Mouse (Mus musculus) sigmoid colon, adult 10 weeks (tissue): ENCODE measurements around the gene Ntng2. TPM values are rescaled to one million over a fixed set of nuclear protein-coding genes. Genes with fewer than 3 reads are reported as not detected.

Source experiments
- polyA plus RNA-seq: library from polyadenylated mRNA; stranded (reverse); fragments of 350-450 nt; fragmentation: Illumina TruSeq; extraction: RNeasy Lipid Tissue Mini Kit (QIAGEN cat#74804); gene quantifications from one replicate; pipeline ENCODE4 v1.2.3, GENCODE M21; 2014; ENCODE audit warnings: low read depth, low replicate concordance

The Ntng2 gene
- not detected for polyA plus RNA-seq

GRCm38 (mm10) chr2:29252599-29253204 is at the start of gene Ntng2:
Ntng2 (minus strand) TSS chr2:29253005.

Other genes starting within 250 kb of the Ntng2 start
- gene Cfap77, start 197.9 kb downstream of the Ntng2 start, polyA plus RNA-seq, result 0.41 TPM
- 24.5 TPM for gene Ttf1, start 192.7 kb downstream of the Ntng2 start, polyA plus RNA-seq
- 38.2 TPM for gene Setx, start 128.8 kb downstream of the Ntng2 start, polyA plus RNA-seq
- gene Med27, start 93.8 kb upstream of the Ntng2 start, polyA plus RNA-seq, result 2.9 TPM